Comparison of ENCODE assay signal across 15 mouse cellular contexts in the genomic region with DNA sequence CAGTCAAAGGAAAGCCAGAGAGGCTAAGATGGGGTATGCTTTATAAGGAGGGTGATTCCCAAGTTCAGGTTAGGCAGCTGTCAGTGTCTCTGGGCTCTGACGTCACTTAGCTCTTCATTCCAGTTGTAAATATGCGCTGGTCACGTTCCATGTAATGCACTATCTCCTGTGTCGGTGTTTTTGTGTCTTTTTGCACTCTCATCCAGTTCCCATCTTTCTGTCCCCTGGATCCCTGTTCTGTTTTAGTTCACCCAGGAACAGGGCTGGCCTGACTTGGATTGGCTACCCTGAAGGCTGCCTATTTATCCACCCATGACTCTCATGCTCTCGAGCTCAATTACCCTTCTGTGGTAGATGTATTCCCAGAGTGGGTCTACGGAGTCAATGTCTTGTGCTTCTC.
"Had no signal": no experiment of that assay in that cellular context is flagged by ENCODE, and none has a peak within 500 bp of the region (broad histone marks: within the 10 kb centered on the region; RNA-seq: fewer than 3 reads in every experiment).

No protein-coding gene starts in this region.

- H3K27ac ChIP-seq: neural tube, embryonic 15.5 days; stomach, embryonic 15.5 days; stomach, postnatal 0 days had no signal

- H3K4me3 ChIP-seq: neural tube, embryonic 15.5 days; stomach, embryonic 15.5 days had no signal

- H3K36me3 ChIP-seq: neural tube, embryonic 15.5 days; stomach, embryonic 15.5 days had no signal

- H3K27me3 ChIP-seq: neural tube, embryonic 15.5 days; stomach, embryonic 15.5 days had no signal

- H3K4me1 ChIP-seq: neural tube, embryonic 15.5 days; stomach, embryonic 15.5 days had no signal

- H3K9me3 ChIP-seq: neural tube, embryonic 15.5 days; stomach, embryonic 15.5 days had no signal

- H3K9ac ChIP-seq: neural tube, embryonic 15.5 days; stomach, embryonic 15.5 days had no signal

- H3K4me2 ChIP-seq: neural tube, embryonic 15.5 days; stomach, embryonic 15.5 days had no signal

- DNase-seq: retina, postnatal 1 day; right cerebral cortex, adult 18-20 months; right cerebral cortex, postnatal 14 days; right cerebral cortex, postnatal 25 days; right cerebral cortex, postnatal 4 days; spleen, adult 18-20 months; thymus, adult 18-20 months; thymus, adult 2 months; thymus, postnatal 14 days; thymus, postnatal 25 days; thymus, postnatal 36 days; thymus, postnatal 4 days had no signal
